Mouse (Mus musculus) liver, embryonic 14.5 days (tissue): ENCODE measurements around the gene Iqcn.

Experiments used
- CTCF ChIP-seq: IDR thresholded peaks from 2 replicates; pipeline ENCODE4 v1.5.1; 2016; ENCODE audit warnings: antibody characterized with exemption, low read depth, control low read depth
- EP300 ChIP-seq: IDR thresholded peaks from 2 replicates; pipeline ENCODE4 v1.6.1; 2016; ENCODE audit warnings: antibody characterized with exemption, low read depth

DNA sequence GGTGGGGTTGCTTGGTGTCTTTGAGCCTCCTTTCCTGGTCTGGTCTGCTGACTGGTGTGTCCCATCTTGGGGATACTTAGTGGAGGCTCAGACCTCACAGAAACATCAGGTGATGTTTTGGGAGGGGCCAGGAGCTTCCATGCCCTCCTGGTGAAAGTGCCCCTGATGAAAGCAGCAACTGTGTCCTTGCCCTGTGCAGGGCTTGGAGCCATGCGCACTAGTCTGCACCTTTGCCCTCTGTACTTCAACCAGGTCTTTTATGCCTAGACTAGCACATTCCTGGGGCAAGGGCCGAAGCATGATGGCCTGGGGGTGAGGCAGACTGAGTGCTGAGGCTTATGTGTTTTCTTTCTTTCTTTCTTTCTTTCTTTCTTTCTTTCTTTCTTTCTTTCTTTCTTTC lies 37.7 kb upstream of the Iqcn start:
- no peak for TF ChIP-seq CTCF
- TF ChIP-seq EP300: no peak
